Mouse (Mus musculus) cerebellum, postnatal 10 days (tissue): Measurements from ENCODE around the gene Dct.

Source experiments
- DNase-seq, 2 experiments: peaks; one replicate each; pipeline ENCODE4 v3.0.0; 2021; ENCODE audit warnings: mixed read lengths in 2 of 2

Dct gene

DNA sequence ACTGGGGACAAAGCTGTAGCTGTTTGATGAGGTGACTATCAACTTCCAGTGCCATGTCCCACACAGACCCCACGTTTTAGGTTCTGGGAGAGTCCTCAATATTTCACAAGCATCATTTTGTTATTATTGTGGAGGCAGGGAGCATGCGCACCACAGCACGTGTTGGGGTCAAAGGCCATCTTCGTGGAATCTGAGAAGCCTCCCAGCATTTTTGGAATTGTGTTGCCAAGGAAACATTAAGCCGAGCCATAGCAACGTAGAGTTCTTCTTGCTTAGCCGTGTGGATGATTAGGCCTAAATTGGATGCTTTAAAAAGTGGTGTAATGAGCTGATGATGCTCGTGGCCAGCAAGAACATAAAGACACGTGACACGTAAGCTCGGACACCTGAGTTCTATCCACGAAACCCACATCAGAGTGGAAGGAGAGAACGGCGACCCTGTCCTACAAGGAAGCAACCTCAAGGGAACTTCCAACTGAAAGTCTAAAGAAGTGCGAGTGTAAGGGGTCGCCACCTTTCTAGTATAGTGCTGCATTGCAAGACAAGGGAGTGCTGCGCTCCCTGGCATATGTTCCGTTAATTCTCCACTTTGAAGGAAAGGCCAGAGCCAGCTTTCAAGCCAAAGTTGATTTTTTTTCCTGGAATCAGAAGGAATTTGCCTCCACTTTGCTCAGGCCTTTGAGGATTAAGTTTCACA lies 9.8 kb downstream of the Dct start:
- DNase-seq = no peak

DNA sequence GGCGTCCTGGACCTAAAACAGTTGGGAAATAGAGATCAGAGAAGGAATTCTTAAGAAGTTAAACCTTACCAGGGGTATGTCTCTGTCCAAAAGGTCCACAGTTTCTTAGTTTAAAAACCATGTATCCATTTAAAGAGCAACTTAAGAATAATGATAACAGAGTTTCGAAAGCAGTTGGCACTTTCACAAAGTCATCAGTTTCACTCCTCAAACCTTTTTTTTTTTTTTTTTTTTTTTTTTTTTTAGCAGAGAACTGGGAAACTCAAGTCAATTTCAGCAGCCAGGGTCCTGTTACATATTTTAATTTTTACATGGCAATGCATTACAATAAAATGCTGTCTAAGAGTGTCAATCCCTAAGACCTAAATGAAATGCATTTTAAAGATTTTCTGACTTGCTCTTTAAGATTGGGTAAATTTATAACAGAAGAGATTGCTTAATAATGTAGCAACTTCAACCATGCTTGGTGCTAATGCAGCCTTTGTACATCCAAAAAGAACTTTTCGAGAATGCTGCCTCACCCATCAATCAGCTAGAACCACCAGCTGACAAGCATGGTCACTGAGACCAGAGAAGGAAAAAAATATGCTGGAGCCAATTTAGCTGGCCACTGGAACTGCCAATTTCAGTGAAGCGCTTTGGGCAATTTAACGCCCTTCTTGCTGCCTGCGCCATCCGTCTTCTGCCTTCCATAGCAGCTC lies 11.3 kb downstream of the Dct start:
- no peak for DNase-seq

DNA sequence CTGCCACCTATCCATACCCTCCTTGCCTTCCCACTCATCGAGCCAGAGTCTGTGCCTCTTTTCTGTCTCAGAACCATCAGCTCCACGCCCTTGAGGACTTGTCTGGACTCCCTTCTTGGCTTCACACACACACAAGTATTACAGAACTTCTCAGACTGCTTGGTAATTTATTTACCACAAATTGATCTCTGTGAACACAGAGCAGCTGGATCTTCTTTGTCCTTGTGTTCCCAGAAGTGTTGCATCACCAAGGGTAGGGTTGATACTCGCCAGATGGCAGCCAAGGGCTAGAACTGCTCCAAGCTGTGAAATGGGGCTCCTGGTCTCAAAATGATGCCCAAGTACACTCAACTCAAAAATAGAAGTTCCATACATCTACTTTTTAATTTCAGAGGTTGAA lies 13.0 kb downstream of the Dct start:
- no peak for DNase-seq

DNA sequence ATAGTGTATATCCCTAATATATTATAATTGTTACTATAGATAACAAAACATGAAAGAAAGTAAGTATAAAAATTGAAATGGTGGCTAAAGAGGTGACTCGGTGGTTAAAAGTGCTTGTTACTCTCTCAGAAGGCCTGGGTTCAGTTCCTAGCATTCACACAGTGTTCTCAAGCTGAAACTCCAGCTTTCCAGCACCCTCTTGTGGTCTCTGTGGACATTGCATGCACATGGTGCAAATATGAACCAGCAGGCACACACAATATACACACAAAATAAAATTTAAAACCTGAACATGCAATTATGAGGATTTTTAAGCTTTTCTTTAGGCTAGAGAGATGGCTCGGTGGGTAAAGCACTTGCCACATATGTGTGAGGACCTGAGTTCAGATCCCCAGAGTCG lies 24.5 kb downstream of the Dct start:
- peak in 1 of 2 experiments; percentile 16 for DNase-seq

DNA sequence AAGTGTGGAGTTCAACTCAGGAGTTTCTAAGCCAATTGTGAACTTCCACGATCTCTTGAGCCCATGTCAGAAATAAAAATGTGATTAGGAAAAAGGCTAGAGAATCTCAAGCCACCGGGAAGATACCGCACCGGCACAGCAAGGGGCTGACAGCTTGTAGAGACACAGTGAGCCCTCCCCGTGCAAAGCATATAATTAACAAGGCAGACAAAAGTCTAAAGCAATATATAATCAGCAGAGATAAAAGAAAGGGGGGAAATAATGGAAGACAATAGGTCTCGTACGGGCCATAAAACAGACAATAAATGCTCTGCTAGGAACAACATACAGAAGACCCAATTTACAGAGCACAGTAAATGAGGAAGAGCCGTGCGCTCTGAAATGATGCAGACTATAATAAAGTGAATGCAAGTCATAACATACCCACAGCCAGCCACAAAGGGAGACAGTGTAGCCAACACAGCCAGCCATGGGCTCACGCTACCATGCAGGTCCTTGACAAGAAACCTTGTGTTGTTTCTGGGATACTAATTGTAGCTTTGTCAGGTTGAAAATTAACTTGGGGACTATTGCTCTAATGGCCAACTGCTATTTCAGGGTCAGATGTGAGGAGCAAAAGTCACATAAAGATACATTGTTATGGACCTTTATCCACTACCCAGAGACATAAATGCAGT lies 30.0 kb downstream of the Dct start:
- DNase-seq = no peak

DNA sequence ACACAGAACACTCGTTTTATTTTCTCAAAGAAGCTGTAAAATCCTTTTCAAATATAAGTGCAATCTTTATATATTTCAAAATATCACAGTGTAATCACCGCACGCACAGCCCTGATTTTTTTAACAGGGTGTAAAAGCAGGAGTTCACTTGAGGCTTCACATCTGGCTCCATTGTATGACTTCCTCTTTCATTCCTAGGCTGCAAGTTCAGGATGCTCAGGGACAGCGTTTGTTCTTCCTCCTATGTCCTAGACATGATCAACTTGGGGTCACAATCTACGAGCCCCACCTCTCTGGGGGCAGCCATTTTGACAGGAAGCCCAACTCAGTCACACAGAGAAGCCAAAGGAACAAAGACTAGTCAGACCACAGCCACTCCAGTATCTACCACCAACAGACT lies 32.7 kb downstream of the Dct start:
- no peak for DNase-seq

DNA sequence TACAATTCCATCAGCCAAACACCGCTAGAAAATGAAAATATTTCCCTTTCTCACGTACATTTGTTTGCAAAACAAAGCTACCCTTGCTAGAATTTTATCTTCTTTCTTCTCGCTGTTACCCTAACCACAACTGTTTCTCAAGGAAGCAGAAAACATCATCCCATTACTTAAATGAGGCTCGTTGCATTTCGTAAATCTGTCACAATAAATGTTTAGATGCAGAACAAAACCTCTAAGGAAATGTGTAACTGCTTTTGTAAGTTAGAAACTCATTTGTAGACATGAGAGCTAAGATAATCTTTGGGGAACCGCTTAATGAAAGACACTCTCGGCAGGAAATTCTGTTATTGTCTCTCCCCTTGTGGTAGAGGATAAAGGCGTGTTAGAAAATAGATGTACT lies 38.8 kb downstream of the Dct start:
- DNase-seq = no peak

DNA sequence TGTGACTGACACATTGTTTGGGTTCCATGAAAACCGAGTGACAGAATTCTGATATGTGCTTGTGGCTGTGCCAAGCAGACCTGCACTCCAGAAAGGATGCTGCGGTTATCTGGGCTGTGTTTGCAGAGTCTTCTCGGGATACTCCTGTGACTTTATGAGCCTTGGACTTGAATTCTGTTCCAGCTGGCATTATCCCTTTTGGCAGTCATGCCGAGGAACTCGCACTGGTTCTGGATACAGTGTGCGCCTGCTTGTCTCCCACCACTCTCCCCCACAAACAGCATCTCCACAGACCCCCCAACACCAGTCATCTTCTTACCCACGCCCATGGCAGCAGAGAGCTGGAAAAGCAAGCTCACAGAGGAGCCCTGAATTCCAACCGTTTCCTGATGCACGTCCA lies 42.5 kb downstream of the Dct start:
- DNase-seq = peak; percentile 50 to 54

DNA sequence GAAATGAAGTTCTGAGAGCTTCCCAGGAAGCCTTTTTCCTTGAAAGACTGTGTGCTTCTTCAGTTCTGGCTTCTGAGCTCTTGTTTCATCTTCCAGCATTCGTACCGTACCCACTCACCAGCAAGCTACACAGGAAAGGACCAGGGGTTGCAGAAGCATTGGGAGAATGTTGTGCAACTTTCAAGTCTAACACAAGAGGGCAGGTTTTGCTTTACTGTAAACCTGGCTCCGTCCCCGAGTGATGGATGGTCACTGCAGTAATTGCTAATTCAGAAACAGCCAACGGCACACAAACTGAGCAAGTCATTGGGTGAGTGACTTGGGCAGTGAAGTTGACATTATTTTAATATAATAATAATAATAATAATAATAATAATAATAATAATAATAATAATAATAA lies 46.3 kb downstream of the Dct start:
- DNase-seq = peak; percentile 81 to 85

DNA sequence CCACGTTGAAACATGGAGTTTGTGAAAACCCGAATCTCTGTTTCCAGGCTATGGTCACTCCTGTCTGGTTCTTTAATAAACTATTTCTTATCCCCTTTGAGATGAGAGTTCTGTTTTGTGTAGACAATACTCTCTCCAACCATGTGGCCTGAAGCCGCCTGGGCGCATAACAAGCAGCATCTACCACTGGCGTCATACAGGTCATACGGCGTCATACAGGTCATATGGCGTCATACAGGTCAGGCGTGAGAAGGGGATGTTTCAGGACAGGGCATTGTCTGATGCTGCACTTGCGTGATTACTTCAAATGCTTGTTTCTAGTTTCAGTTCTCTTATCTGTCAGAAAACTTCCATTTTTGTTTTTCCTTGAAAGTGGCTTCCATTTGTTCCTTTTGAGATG lies 47.6 kb downstream of the Dct start:
- no peak for DNase-seq

DNA sequence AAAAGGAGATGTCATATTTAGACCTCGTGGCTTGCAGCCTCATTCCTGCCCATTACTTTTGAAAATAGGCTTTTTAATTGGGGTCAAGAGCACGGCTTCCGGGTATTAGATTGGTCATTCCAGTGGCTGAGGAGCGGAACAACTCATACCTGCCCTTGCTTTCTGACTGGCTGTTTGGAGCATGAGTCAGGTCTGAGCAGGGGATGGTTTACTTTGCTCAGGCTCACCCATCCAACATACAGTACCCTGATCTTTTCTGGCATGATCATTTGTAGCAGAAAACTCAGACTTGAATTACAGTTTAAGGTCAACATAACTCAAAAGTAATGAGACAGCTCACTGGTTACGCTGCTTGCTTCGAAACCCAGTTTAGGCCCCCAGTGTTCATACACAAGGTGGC lies 58.2 kb downstream of the Dct start:
- no peak for DNase-seq

DNA sequence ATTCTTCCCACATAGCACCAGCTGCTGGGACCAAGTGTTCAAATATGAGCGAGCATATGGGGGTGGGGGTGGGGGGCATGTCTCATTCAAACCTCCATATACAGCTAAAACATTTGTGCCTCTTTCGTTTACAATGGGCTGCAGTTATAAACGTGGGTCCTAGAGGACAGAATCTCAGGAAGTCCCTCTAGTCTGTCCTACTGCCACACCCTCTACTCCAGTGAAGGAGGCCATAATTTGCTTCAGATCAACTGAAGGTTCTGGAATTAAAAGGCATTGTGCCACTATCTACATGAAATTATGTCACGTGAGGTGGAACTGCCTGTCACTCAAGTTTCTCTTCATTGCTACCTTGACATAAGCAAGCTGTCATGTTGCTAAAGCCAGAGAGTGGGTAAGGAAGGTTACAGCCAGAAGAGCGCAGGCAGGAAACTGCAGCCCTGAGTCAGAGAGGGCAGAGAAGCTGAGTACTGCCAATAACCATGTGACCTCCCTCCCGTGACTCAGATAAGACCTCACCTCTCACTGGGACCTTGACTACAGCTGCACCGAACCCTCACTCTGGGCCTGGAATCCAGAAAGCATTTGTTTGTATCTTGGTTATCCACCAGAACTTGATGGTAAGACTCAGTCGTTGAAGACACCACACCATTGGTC lies 59.3 kb downstream of the Dct start:
- no peak for DNase-seq

DNA sequence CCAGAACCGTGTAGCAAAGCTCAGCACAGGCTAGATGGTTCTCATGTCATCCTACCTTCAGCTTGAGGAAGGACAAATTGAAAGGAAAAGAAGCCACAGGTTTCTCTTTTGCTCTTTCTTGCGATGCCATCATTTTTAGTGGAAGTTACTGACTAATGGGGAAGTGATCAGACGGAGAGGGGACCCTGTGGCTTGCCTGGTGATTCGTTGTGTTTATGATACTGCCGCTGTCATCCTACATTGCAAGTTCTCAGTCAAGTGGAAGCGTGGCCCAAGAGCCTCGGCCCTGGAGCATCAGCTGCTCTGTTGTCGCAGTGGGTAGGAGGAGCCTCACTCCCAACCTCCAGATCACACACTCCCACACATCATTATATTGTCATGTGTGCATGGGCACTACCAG lies 61.8 kb downstream of the Dct start:
- DNase-seq = no peak

DNA sequence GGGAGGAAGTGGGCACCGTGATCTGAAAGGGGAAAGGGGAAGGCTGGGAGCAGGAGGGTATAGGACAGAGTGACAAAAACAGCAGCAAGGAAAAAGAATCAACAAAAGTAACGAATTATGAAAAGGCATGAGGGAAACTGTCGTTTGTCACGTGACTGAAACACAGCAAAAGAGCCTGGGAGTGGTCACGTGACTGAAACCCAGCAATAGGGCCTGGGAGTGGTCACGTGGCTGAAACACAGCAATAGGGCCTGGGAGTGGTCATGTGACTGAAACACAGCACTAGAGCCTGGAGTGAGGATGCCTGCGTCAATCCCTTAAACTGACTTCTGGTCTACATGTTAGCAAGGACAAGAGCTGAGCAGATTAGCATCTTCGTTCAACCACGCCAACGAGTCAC lies 63.6 kb downstream of the Dct start:
- DNase-seq = no peak

DNA sequence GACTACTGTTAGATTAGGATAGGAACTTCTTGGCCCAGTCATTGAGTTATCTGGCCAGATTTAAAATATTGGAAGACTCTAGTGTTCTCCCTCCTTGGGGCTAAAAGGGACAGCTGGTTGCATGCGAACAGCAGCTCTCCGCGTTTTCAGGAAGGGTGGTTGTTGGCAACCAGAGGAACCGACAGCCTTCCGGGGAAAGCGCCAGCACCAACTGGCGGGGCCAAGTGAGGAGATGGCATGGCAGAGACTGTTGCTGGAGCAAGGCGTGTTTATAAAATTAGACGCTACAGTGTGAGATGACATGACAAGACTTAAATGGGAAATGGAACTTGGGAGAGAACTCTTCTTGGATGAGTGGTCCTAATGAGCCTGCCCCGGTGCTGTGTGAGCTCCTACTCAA lies 70.5 kb downstream of the Dct start:
- DNase-seq = peak; percentile 93

DNA sequence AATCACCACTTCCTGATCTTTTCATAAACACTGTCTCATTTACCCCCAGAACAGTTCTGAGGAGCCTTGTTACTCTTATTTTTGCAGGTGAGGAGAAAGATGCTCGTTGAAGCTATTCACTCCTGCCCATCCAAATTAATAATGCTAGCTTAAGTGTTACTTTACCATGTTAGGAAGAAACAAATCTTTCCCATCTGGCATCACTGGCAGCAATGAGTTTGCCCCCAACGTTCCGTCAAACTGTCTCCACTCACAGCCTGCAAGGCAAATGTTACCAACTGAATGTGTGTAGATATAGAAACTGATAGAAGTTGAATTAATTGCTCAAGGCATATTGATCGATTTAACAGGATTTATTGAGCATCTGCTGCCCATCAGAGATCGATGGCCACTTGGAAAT lies 79.5 kb downstream of the Dct start:
- no peak for DNase-seq
